Mouse (Mus musculus): ENCODE measurements around the gene Safb2.

DNA sequence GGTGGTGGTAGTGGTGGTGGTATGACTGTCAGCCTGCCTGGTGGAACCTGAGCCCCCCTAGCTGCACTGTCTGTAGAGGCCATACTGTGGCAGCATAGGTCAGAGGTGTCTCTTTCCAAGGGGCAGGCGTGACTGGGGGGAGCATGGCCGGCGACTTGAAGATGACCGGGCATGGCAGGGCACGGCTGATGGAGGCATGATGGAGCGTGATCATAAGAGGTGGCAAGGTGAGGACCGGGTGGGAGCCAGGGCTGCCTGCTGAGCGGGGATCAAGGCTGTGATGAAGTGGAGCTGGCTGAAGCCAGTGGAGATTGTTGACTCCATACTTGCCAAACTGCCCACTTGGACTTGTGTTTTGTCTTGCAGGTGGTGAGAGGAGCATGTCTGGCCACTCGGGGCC, 21.0 kb upstream of the Safb2 start:
- no peak for TF ChIP-seq CTCF (IDR thresholded peaks at IDR 0.05; ENCODE audit: low read depth, low read length)
- no peak for TF ChIP-seq POLR2A (IDR thresholded peaks at IDR 0.05; ENCODE audit: insufficient read depth, low read length)
- no peak for TF ChIP-seq EP300 (IDR thresholded peaks at IDR 0.05; ENCODE audit: insufficient read depth, low read depth, low read length)
